Mouse (Mus musculus) bone marrow macrophage, adult 2 months (primary cell): Measurements from ENCODE around the gene Nme9.

Experiments
- CTCF ChIP-seq: IDR thresholded peaks from 2 replicates; pipeline ENCODE4 v1.5.1; 2012; ENCODE audit warnings: low read depth, mild to moderate bottlenecking, low read length, moderate library complexity
- POLR2A ChIP-seq: IDR thresholded peaks from 2 replicates; pipeline ENCODE4 v1.6.1; 2012; ENCODE audit warnings: mild to moderate bottlenecking, low read depth, low read length, borderline replicate concordance

DNA sequence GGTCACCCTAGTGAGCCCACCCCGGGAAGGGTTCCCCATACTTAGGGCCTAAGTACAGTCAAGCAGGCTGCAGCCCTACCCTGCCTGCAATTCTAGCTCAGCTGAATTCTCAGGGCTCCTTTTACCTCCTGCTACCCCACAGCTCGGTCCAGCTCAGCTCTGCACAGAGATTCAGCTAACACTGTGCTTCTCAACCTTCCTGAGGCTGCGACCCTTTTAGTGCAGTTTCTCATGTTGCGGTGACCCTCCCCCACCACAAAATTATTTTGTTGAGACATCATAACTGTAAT, 26.8 kb upstream of the Nme9 start:
- TF ChIP-seq CTCF (no peak), POLR2A (no peak)
